Mouse (Mus musculus): ENCODE data around the gene Nucb2. TPM values are rescaled to one million over a fixed set of nuclear protein-coding genes. Genes with fewer than 3 reads are reported as not detected.

Gene Nucb2
- total RNA-seq, 1 experiment, result 9.6 TPM

DNA sequence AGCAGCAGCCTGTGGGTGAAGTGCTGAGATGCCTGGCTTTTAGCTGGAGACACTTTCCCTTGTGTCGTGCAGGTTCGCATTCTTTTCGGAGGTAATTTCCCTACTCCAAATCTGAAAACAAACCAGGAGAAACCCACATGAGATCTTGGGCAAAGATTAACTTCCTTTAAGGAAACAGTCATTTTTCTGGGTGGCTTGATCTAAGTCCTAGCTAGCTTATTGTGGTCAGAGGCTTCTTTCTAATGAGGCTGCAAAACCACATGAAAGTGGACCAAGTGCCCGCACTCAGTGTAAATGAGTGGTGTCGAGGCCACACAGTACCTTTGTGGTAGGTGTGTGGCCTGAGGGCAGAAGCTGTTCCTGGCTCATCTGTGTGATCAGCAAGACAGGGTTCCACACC lies 20.0 kb upstream of the Nucb2 start:
- no peak overlapping the region for H3K9ac ChIP-seq (ENCODE audit: insufficient read depth, low read depth, low read length, poor library complexity, severe bottlenecking)
- in situ Hi-C loops (cut with MboI; ENCODE audit: low sequenced_read_pairs in 2 of 2, unreplicated experiment in 2 of 2), result no loop called here
- TF ChIP-seq CHD2 (IDR thresholded peaks at IDR 0.05; ENCODE audit: low read depth, low read length) (no peak), HCFC1 (IDR thresholded peaks at IDR 0.05; ENCODE audit: borderline replicate concordance, insufficient read depth, low read length) (no peak), MAFK (IDR thresholded peaks at IDR 0.05; ENCODE audit: insufficient read depth, low read depth, low read length) (no peak), ZNF384 (IDR thresholded peaks at IDR 0.05; ENCODE audit: low read depth, low read length) (no peak), ZC3H11A (IDR thresholded peaks at IDR 0.05; ENCODE audit: borderline replicate concordance, low read depth, low read length) (no peak)
- no peak for DNase-seq (ENCODE audit: low read depth, low spot score)
- H3K36me3 ChIP-seq (ENCODE audit: control insufficient read depth, insufficient read depth, low read length, poor library complexity, severe bottlenecking), result no peaks in the 10 kb centered on the region
- no peak overlapping the region for H3K4me3 ChIP-seq (ENCODE audit: insufficient read depth in 1 of 2, low read depth in 1 of 2, low read length in 2 of 2, poor library complexity in 1 of 2, severe bottlenecking in 1 of 2)
- H3K9me3 ChIP-seq (ENCODE audit: control insufficient read depth, insufficient read depth, low read depth, low read length), result no peaks in the 10 kb centered on the region
- no peaks in the 10 kb centered on the region for H3K4me1 ChIP-seq (ENCODE audit: control insufficient read depth in 2 of 2, insufficient read depth in 2 of 2, low read length in 2 of 2, poor library complexity in 1 of 2)
- no peak overlapping the region for H3K27ac ChIP-seq (ENCODE audit: insufficient read depth, low read depth, low read length, poor library complexity, severe bottlenecking)

- H3K4me3 ChIP-seq (ENCODE audit: insufficient read depth in 1 of 2, low read depth in 1 of 2, low read length in 2 of 2, poor library complexity in 1 of 2, severe bottlenecking in 1 of 2), result no peak overlapping the region
- H3K36me3 ChIP-seq (ENCODE audit: control insufficient read depth, insufficient read depth, low read length, poor library complexity, severe bottlenecking), result no peaks in the 10 kb centered on the region
- no peaks in the 10 kb centered on the region for H3K4me1 ChIP-seq (ENCODE audit: control insufficient read depth in 2 of 2, insufficient read depth in 2 of 2, low read length in 2 of 2, poor library complexity in 1 of 2)
- no peak overlapping the region for H3K27ac ChIP-seq (ENCODE audit: insufficient read depth, low read depth, low read length, poor library complexity, severe bottlenecking)
- H3K9ac ChIP-seq (ENCODE audit: insufficient read depth, low read depth, low read length, poor library complexity, severe bottlenecking), result no peak overlapping the region
- TF ChIP-seq HCFC1 (IDR thresholded peaks at IDR 0.05; ENCODE audit: borderline replicate concordance, insufficient read depth, low read length) (no peak), ZC3H11A (IDR thresholded peaks at IDR 0.05; ENCODE audit: borderline replicate concordance, low read depth, low read length) (no peak), MAFK (IDR thresholded peaks at IDR 0.05; ENCODE audit: insufficient read depth, low read depth, low read length) (no peak), CHD2 (IDR thresholded peaks at IDR 0.05; ENCODE audit: low read depth, low read length) (no peak), ZNF384 (IDR thresholded peaks at IDR 0.05; ENCODE audit: low read depth, low read length) (no peak)
- H3K9me3 ChIP-seq (ENCODE audit: control insufficient read depth, insufficient read depth, low read depth, low read length), result no peaks in the 10 kb centered on the region
- in situ Hi-C loops (cut with MboI; ENCODE audit: low sequenced_read_pairs in 2 of 2, unreplicated experiment in 2 of 2), result no loop called here
- DNase-seq (ENCODE audit: low read depth, low spot score), result no peak
Observed at GRCm38 (mm10) chr7:116485062-116485601, 19.0 kb upstream of the Nucb2 start.

DNA sequence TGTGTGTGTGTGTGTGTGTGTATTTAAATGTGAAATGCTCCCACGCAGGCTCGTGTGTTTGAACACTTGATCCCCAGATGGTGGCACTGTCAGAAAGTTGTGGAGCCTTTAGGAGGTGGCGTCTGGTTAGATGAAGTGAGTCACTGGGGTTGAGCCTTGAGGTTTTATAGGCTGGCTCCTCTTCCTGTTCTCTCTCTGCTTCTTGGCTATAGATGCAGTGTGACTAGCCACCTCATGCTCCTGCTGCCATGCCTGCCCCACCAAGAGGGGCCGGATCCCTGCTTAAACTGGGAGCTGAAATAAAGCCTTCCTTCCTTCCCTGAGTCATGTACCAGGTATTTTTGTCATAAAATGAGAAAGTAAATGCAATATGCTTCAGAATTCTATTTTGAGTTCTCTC lies 13.1 kb upstream of the Nucb2 start:
- Histone ChIP-seq H3K27ac (ENCODE audit: insufficient read depth, low read depth, low read length, poor library complexity, severe bottlenecking) (no peak overlapping the region), H3K4me1 (ENCODE audit: control insufficient read depth in 2 of 2, insufficient read depth in 2 of 2, low read length in 2 of 2, poor library complexity in 1 of 2) (no peaks in the 10 kb centered on the region), H3K9ac (ENCODE audit: insufficient read depth, low read depth, low read length, poor library complexity, severe bottlenecking) (no peak overlapping the region), H3K9me3 (ENCODE audit: control insufficient read depth, insufficient read depth, low read depth, low read length) (no peaks in the 10 kb centered on the region), H3K36me3 (ENCODE audit: control insufficient read depth, insufficient read depth, low read length, poor library complexity, severe bottlenecking) (no peaks in the 10 kb centered on the region), H3K4me3 (ENCODE audit: insufficient read depth in 1 of 2, low read depth in 1 of 2, low read length in 2 of 2, poor library complexity in 1 of 2, severe bottlenecking in 1 of 2) (no peak overlapping the region)
- in situ Hi-C loops (cut with MboI; ENCODE audit: low sequenced_read_pairs in 2 of 2, unreplicated experiment in 2 of 2), result no loop called here
- no peak for TF ChIP-seq CHD2 (IDR thresholded peaks at IDR 0.05; ENCODE audit: low read depth, low read length)
- TF ChIP-seq ZNF384 (IDR thresholded peaks at IDR 0.05; ENCODE audit: low read depth, low read length), result no peak
- no peak for TF ChIP-seq HCFC1 (IDR thresholded peaks at IDR 0.05; ENCODE audit: borderline replicate concordance, insufficient read depth, low read length)
- no peak for TF ChIP-seq MAFK (IDR thresholded peaks at IDR 0.05; ENCODE audit: insufficient read depth, low read depth, low read length)
- TF ChIP-seq ZC3H11A (IDR thresholded peaks at IDR 0.05; ENCODE audit: borderline replicate concordance, low read depth, low read length), result no peak
- DNase-seq (ENCODE audit: low read depth, low spot score), result no peak

- Histone ChIP-seq H3K9me3 (ENCODE audit: control insufficient read depth, insufficient read depth, low read depth, low read length) (no peaks in the 10 kb centered on the region), H3K9ac (ENCODE audit: insufficient read depth, low read depth, low read length, poor library complexity, severe bottlenecking) (no peak overlapping the region), H3K4me1 (ENCODE audit: control insufficient read depth in 2 of 2, insufficient read depth in 2 of 2, low read length in 2 of 2, poor library complexity in 1 of 2) (no peaks in the 10 kb centered on the region), H3K27ac (ENCODE audit: insufficient read depth, low read depth, low read length, poor library complexity, severe bottlenecking) (no peak overlapping the region), H3K36me3 (ENCODE audit: control insufficient read depth, insufficient read depth, low read length, poor library complexity, severe bottlenecking) (no peaks in the 10 kb centered on the region), H3K4me3 (ENCODE audit: insufficient read depth in 1 of 2, low read depth in 1 of 2, low read length in 2 of 2, poor library complexity in 1 of 2, severe bottlenecking in 1 of 2) (no peak overlapping the region)
- no peak for TF ChIP-seq CHD2 (IDR thresholded peaks at IDR 0.05; ENCODE audit: low read depth, low read length)
- no peak for TF ChIP-seq ZNF384 (IDR thresholded peaks at IDR 0.05; ENCODE audit: low read depth, low read length)
- in situ Hi-C loops (cut with MboI; ENCODE audit: low sequenced_read_pairs in 2 of 2, unreplicated experiment in 2 of 2), result no loop called here
- DNase-seq (ENCODE audit: low read depth, low spot score), result no peak
Observed at GRCm38 (mm10) chr7:116493267-116494003, 10.7 kb upstream of the Nucb2 start.

Measured in ES-E14 (cell line).